Mouse (Mus musculus): ENCODE measurements at regions not wholly inside any gene's neighbourhood (a gene's known extent, or its start where the extent isn't known, plus 50 kb on each side); places are given as distances from the start of the nearest gene placed in this dataset.
A peak's percentile ranks its signal among the peaks of the same experiment; 100 is the strongest.

DNA sequence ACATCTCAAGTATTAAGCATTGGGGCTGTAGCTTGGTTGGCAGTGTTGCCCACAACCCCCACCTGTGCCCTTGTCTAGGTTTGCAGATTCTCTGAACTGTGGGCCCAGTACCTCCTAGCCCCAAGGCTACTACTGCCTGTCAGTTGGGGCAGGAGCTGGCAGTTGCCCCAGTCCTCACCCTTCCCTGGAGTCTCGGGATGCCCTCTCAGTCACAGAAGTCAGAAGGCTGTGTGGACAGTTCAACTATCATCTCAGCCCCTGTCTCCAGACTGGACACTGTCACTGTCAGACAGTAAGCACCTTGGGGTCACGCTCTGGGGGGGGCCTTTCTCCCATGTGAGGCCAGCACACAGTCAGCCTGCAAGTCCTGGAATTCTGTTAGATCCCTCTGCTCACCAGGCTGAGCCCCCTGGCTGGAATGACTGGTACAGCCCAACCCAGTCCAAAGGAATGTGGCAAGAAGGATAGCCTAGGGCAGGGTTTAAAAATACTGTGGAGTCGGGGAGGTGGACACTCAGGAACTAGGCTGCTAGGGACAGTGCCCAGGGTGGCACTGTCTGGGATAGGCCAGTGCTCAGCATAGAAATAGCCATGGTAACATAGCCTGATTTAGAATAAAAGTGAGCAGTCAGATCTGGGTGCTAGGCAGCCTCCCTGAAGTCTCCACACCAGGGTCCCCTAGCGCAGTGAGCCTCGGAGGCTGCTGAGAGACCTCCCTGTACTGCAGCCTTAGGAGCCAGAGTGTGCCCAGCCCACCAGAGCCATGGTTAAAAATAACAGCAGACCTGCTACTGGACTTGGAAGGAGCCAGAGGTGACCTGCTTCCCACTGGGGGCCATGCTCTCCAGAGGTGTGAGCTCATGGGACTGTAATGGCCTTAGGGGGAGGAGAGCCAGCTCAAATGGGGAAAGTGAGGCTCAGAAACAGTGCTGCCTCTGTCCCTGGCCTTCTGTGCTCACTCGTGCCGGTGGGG lies 83.1 kb upstream of the Ptpn1 start:
- DNase-seq (ENCODE audit: low read depth, low spot score) = peak; percentile 56

DNA sequence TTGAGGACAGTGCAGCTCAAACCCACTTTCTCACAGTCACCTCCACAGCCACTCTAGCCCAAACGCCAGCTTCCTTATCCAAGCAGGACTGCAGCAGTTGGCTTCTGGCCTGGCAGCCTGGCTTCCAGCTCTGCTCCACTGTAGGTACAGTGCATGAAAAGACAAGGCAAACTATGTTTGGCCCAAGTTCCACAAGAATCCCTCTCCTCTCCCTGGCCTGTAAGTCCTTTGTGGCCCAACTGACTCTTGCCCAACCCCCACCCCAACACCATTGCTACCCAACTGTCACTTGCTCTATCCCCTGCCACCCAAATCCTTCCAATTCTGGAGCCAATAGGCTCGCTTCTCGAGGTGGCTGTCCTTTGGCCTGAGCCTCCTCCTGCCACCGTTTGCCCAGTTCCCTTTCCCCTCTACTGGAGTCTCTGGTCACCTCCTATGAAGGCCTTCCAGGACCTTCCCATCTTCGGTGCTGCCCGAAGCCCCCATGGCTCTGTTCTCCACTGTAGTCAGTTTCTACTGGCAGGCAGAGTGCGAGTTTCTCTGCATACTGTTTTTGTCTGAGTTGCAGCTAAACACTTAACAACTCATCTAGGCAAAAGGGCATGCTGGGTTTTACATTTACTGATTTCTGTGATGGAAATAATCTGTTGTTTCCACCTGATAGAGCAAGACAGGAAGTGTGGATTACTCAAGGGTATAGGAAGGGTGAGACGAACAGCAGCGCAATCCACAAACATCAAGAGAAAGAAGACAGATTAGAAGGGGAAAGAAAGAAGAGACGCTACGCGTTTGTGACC lies 84.4 kb upstream of the Ptpn1 start:
- DNase-seq (ENCODE audit: low read depth, low spot score) = no peak

DNA sequence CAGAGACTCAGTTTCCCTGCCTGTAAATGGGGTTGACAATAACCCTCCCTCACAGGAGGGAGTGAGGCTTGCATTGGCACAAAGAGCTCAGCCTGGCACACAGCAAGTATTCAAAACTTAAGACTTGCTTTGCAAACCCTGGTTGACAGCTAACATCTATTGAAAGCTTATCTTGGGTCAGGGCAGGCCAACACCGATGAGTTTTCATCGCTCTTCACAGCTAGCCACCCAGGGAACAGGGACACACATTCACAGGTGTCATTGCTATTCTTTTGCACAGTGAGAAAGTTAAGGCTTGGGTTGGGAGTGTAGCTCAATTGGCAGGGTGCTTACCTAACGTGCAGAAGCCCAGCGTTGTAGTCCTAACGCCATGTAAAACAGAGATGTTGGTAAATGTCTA lies 86.5 kb upstream of the Ptpn1 start:
- DNase-seq (ENCODE audit: low read depth, low spot score) = no peak

DNA sequence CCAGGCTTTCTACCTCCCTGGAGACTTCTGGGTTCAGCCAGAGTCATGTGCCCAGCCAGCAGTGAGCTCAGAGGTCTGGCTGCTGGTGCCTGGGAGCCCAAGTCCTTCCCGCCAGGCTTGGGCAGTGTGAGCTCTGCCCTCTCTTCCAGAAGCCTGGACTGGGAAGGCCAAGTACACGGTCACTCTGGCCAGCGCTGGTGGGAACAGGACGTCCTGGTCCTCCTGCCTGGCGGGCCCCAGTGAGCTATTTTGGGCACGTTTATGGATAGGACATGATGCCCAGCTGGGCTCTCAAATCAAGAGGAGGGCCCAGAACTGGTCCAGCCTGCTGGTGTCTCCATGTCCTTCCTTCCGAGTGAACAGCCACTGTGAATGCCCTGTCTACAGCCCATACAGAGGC lies 87.3 kb upstream of the Ptpn1 start:
- no peak for DNase-seq (ENCODE audit: low read depth, low spot score)

GRCm38 (mm10) chr2:167843921-167844320 lies 87.9 kb upstream of the Ptpn1 start:
- no peak for DNase-seq (ENCODE audit: low read depth, low spot score)

DNA sequence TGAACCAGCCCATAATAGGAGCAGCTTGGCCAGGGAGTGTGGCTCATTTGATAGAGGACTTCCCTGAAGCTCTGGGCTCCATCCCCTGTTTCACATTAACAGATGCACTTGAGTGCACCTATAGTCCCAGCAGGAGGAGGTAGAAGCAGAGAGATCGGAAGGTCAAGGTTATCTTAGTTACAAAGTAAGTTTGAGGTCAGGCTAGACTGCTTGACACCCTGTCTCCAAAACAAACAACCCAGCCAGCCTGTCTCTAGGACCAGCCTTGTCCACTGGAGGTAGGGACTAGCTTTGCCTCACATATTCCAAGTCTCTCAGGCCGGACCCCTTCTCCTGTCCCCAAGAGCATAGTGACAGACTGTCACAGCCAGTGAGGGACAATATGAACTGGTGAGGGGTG lies 88.9 kb upstream of the Ptpn1 start:
- DNase-seq (ENCODE audit: low read depth, low spot score) = no peak

DNA sequence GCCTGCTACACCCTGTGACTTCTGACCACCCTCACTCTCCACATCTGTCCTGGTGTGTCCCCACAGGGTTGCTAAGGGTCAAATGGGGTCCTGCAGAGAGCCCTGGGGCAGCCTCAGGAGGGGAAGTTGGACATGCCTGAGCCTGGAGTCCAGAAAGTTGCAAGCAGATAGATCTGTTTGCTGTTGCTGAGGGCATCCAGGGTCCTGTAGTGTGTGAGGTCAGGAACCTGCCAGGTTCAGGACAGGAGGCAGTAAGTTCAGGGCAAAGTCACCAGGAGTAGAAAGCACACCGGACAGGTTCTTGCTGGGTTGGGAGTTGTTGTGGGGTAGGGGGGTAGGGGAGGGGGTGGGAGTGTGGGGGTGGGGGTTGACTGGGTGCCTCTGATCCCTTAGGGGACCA lies 89.4 kb upstream of the Ptpn1 start:
- DNase-seq (ENCODE audit: low read depth, low spot score) = no peak

GRCm38 (mm10) chr2:167841339-167842240 lies 90.3 kb upstream of the Ptpn1 start:
- DNase-seq (ENCODE audit: low read depth, low spot score) = no peak

- DNase-seq (ENCODE audit: low read depth, low spot score) = no peak
Measured at GRCm38 (mm10) chr2:167840344-167840743, 91.5 kb upstream of the Ptpn1 start.

DNA sequence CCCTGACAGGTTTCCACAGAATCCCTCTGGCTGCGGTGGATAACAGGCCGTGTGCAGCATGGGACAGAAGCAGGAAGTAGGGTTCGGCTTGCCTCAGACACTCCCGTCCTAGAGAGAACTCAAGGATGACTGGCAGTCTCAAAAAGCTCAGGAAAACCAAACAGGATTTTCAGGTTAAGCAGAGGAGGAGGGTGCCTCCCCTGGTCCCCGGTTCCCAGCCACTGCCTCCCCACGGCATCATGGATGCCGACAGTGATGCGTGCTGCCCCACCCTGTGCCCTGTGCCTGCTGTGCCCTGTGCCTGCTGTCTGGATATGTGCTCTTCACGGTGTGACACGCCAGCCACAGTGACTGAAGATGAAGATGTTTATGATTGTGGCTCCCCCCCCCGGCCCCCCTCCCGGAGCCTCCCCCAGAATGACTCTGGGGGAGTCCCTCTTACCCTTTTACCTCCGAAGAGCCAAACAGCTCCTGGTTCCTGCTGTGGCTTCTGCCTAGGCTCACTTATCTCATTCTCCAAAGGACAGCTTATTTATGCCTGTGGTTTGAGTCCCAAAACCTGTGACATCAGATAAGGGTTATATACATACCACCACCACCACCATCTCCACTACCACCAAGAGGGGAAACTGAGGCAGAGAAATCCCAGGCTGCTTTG lies 92.4 kb upstream of the Ptpn1 start:
- no peak for DNase-seq (ENCODE audit: low read depth, low spot score)

GRCm38 (mm10) chr2:167837596-167837995 lies 94.3 kb upstream of the Ptpn1 start:
- DNase-seq (ENCODE audit: low read depth, low spot score) = no peak

DNA sequence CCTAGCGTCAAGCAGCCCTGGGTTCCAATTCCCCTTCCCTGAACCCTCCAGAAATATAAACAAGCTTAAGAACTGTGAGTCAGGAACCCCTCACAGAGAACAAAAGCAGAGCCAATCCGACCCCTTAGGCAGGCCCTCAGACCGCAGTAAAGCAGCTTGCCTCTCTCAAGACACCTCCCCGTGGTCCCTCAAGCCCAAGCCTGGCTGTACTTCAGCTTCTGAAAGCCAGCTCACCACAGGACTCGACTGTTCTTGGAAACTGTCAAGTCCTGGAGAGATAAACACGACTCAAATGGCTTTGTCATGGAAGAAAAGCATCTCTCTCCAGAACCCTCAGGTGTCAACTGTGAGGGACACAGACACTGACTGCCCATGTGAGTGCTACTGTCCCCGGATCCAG lies 95.2 kb upstream of the Ptpn1 start:
- DNase-seq (ENCODE audit: low read depth, low spot score) = no peak

DNA sequence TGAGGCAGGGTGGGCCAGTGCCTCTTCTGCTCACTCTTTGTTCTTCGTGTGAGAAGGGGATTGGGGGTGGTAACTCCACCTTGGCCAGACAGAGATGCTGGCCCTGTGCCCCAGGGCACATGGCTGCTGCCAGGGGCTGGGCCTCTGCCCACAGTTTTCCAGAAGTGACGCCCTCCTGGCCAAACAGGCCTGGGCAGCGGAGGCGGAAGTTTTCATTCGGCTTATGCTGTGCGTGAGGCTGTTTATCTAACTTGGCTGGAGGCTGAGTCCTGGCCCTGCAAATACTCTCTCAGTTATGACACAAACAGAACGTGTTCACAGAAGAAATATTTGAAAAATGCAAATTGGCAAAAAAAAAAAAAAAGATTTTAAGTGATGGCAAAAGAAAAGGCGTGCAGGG lies 97.3 kb upstream of the Ptpn1 start:
- DNase-seq (ENCODE audit: low read depth, low spot score) = peak; percentile 67

GRCm38 (mm10) chr2:167833290-167833953 lies 98.4 kb upstream of the Ptpn1 start:
- DNase-seq (ENCODE audit: low read depth, low spot score) = peak; percentile 75

DNA sequence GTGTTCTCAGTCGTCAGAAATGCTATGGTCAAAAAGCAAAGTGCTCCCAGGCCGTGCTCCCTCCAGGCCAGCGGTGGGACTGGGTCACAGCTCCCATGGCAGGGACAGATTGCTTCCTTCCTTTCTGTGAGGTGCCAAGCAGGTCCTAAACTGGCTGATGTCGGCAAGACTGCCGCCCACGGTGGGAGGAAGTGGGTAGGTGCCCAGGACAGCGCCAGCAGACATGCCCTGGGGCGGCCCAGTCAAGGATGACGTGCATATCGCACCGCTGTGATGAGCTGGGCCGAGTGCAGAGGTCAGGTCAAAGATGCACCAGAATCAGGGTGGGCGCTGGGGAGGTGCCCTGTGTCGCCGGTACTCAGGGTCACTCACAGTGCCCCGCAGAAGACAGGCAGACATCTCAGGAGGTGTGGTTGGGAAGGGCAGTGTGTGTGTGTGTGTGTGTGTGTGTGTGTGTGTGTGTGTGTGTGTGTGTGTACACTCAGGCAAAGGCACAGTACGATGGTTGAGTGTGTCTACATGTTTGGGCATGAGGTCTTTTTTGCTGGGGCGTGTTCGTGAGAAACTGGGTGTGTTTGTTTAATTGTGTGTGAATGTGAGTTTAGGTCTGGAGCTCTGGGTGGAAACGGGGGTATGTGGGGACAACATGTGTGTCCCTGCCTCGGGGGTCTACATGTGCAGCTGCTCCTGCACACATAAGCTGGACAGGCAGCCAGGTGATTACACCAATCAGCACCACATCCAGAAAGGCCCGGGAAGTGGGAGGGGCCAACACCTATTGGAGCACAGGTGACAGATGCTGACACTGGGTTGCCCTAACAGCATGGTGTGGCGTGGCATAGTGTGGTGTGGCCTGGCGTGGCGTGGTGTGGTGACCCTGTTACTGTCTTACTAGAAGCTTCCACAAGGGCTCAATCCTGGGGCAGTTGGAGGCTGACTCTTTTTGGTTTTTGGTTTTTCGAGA lies 100.5 kb upstream of the Ptpn1 start:
- DNase-seq (ENCODE audit: low read depth, low spot score) = no peak

GRCm38 (mm10) chr2:167828258-167828657 lies 103.6 kb upstream of the Ptpn1 start:
- DNase-seq (ENCODE audit: low read depth, low spot score) = peak; percentile 69

- DNase-seq (ENCODE audit: low read depth, low spot score) = no peak
Measured at GRCm38 (mm10) chr2:167826922-167827703, 104.7 kb upstream of the Ptpn1 start.

DNA sequence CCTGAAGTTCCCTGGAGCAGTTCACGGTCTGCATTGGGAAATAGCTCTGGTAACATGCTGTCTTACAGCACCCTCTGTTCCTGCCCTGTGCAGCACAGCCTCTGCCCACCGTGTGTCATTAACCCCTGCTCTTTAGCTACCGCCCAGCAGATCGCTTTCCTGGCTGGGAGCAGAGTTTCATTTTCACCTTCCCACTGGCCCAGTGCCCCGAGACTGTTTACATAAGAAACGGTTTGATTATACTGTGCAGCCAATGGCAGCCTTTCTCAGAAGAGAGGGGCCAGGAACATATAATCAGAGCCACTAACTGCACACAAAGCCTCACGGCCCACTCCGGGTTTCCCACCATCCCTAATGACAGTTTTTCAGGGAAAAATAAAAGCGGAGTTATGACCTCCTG lies 108.3 kb upstream of the Ptpn1 start:
- DNase-seq (ENCODE audit: low read depth, low spot score) = peak; percentile 65

GRCm38 (mm10) chr2:167823044-167823443 lies 108.8 kb upstream of the Ptpn1 start:
- peak; percentile 67 for DNase-seq (ENCODE audit: low read depth, low spot score)
